ENCODE assay signal across 9 mouse cellular contexts in genomic region chr11:104590148-104590547, GRCm38 (mm10). TPM values are rescaled to one million over a fixed set of nuclear protein-coding genes. Genes with fewer than 3 reads are reported as not detected.
A peak's percentile ranks its signal among the peaks of the same experiment; 100 is the strongest.
DNase-seq lines count a peak whose midpoint lies in the region; ATAC-seq and TF ChIP-seq lines count a peak whose summit lies in the region.
"Had no signal": no experiment of that assay in that cellular context is flagged by ENCODE, and none has a peak within 500 bp of the region (broad histone marks: within the 10 kb centered on the region; RNA-seq: fewer than 3 reads in every experiment).

No protein-coding gene starts in this region.

- peaks cover 13% of the 10 kb centered on the region for H3K9me3 ChIP-seq in embryonic facial prominence, embryonic 10.5 days
- H3K9me3 ChIP-seq in limb, embryonic 11.5 days (ENCODE audit: control insufficient read depth, low read length): no peaks in the 10 kb centered on the region

- no peak overlapping the region for H3K4me2 ChIP-seq in limb, embryonic 11.5 days (ENCODE audit: low read depth, severe bottlenecking)
- no peak overlapping the region for H3K4me2 ChIP-seq in myocyte (ENCODE audit: low read depth)

- H3K9ac ChIP-seq in heart, adult 2 months (ENCODE audit: low read depth, low read length): no peak overlapping the region
- no peak overlapping the region for H3K9ac ChIP-seq in limb, embryonic 11.5 days (ENCODE audit: low read length)

- H3K27ac ChIP-seq in embryonic facial prominence, embryonic 10.5 days (replicated peaks): no peak overlapping the region
- H3K27ac ChIP-seq in heart, adult 2 months: no peak overlapping the region
- H3K27ac ChIP-seq in limb, embryonic 11.5 days (replicated peaks; ENCODE audit: low read depth, low read length): no peak overlapping the region
- H3K27ac ChIP-seq: macrophage had no signal

- no peak overlapping the region for H3K4me3 ChIP-seq in embryonic facial prominence, embryonic 10.5 days
- no peak overlapping the region for H3K4me3 ChIP-seq in heart, adult 2 months
- H3K4me3 ChIP-seq in limb, embryonic 11.5 days (ENCODE audit: low read depth, low read length): no peak overlapping the region
- no peak overlapping the region for H3K4me3 ChIP-seq in myocyte

- intact Hi-C loops in heart, adult 2 months (cut with DNase I): loop anchor here (5.0 kb wide), 2 partner anchors 57 to 177 kb away; no protein-coding TSS in a partner anchor

- no peaks in the 10 kb centered on the region for H3K36me3 ChIP-seq in embryonic facial prominence, embryonic 10.5 days (replicated peaks)
- H3K36me3 ChIP-seq in heart, adult 2 months (ENCODE audit: control insufficient read depth, insufficient read depth, low read length): no peaks in the 10 kb centered on the region
- no peaks in the 10 kb centered on the region for H3K36me3 ChIP-seq in limb, embryonic 11.5 days (ENCODE audit: control insufficient read depth, insufficient read depth, low read length)
- peaks cover 5% of the 10 kb centered on the region for H3K36me3 ChIP-seq in myocyte (ENCODE audit: control insufficient read depth, insufficient read depth)
- no peaks in the 10 kb centered on the region for H3K36me3 ChIP-seq in splenic B cell, adult 2 months (ENCODE audit: control insufficient read depth, insufficient read depth, low read length, poor library complexity, severe bottlenecking)

- peaks cover 12% of the 10 kb centered on the region for H3K4me1 ChIP-seq in embryonic facial prominence, embryonic 10.5 days
- H3K4me1 ChIP-seq in heart, adult 2 months (ENCODE audit: control insufficient read depth, insufficient read depth, low read length): 0 out of 2 replicates have a peak, but pooled peaks cover 1% of the 10 kb centered on the region
- H3K4me1 ChIP-seq in limb, embryonic 11.5 days (ENCODE audit: control insufficient read depth, insufficient read depth, low read length): no peaks in the 10 kb centered on the region

- 0 out of 2 replicates have a peak, but pooled peaks have one; percentile 57 for ATAC-seq in limb, embryonic 11.5 days (ENCODE audit: insufficient number of reproducible peaks, low FRiP score, low TSS enrichment, low read depth)

- TF ChIP-seq CTCF in heart, adult 2 months (IDR thresholded peaks at IDR 0.05): no peak; the same call in 1 of the 2 replicates

- H3ac ChIP-seq in myocyte (ENCODE audit: control insufficient read depth, insufficient read length): no peak overlapping the region

- H3K79me2 ChIP-seq in heart, adult 2 months (replicated peaks; ENCODE audit: control insufficient read depth, insufficient read depth, low read length): no peaks in the 10 kb centered on the region
- H3K79me2 ChIP-seq in myocyte (ENCODE audit: control insufficient read depth, insufficient read depth): no peaks in the 10 kb centered on the region

- H3K27me3 ChIP-seq in embryonic facial prominence, embryonic 10.5 days (replicated peaks; ENCODE audit: low read depth, poor library complexity, severe bottlenecking): no peaks in the 10 kb centered on the region
- no peaks in the 10 kb centered on the region for H3K27me3 ChIP-seq in heart, adult 2 months (ENCODE audit: control insufficient read depth, insufficient read depth, low read length)
- no peaks in the 10 kb centered on the region for H3K27me3 ChIP-seq in limb, embryonic 11.5 days (ENCODE audit: control insufficient read depth, insufficient read depth, low read length)
- H3K27me3 ChIP-seq in myocyte (ENCODE audit: control insufficient read depth, insufficient read depth, insufficient read length): no peaks in the 10 kb centered on the region
- H3K27me3 ChIP-seq in splenic B cell, adult 2 months (ENCODE audit: control insufficient read depth, insufficient read depth, low read length, poor library complexity, severe bottlenecking): no peaks in the 10 kb centered on the region

- peak; percentile 86 for TF ChIP-seq EP300 in heart, adult 2 months (IDR thresholded peaks at IDR 0.05; ENCODE audit: insufficient read depth, low read depth, low read length)

- TF ChIP-seq POLR2A in heart, adult 2 months (IDR thresholded peaks at IDR 0.05; ENCODE audit: insufficient read depth, low read depth, low read length): no peak
- TF ChIP-seq POLR2A in myocyte (IDR thresholded peaks at IDR 0.05; ENCODE audit: insufficient read length, low read depth): no peak

- WGBS in embryonic facial prominence, embryonic 10.5 days: 4% methylated on average over 8 of the region's 8 CpGs
- under 1% methylated on average over 8 of the region's 8 CpGs for WGBS in heart, adult 2 months
- WGBS in limb, embryonic 11.5 days: 1% methylated on average over 8 of the region's 8 CpGs

- DNase-seq in CD4-positive helper T cell, adult 2 months (ENCODE audit: low read depth, low spot score): peak; percentile 84
- peak; percentile 82 for DNase-seq in adrenal gland, postnatal 14 days
- peak; percentile 81 for DNase-seq in embryonic facial prominence, embryonic 10.5 days (ENCODE audit: low spot score)
- DNase-seq in heart, adult 2 months: peak; percentile 67 to 78
- DNase-seq in kidney, adult 8-10 months: peak; percentile 73 to 81
- DNase-seq in limb, embryonic 11.5 days (ENCODE audit: low spot score): peak; percentile 87
- peak; percentile 93 for DNase-seq in splenic B cell, adult 2 months (ENCODE audit: low read depth, low spot score)

TF ChIP-seq in myocyte, 11 proteins besides CTCF, POLR2A, EP300 and RAD21:
- no peak for TF ChIP-seq USF1 (IDR thresholded peaks at IDR 0.05; ENCODE audit: low read depth)
- TF ChIP-seq POLR2AphosphoS2 (IDR thresholded peaks at IDR 0.05; ENCODE audit: insufficient read length, low read depth): peak; percentile 82

RNA-seq across cellular contexts. Expression of gene Itgb3, which starts 17.7 kb away (rescaled TPM):
- 12.5 and 13.8 TPM in 2 replicates for total RNA-seq in adrenal gland, postnatal 14 days (2021)
- 2.9 and 4.2 TPM in 2 replicates for polyA plus RNA-seq in embryonic facial prominence, embryonic 10.5 days (2016; fragmentation: Nextera tagmentation; extraction: Ambion mirVana)
- 1 to 10 TPM; 2.3 to 8.1 TPM for total RNA-seq in heart, adult 2 months (2021)
- polyA plus RNA-seq in heart, adult 2 months (2012; rRNA removed): 2.7 and 3.6 TPM in 2 replicates
- 1.1 and 1.4 TPM in 2 replicates for polyA plus RNA-seq in limb, embryonic 11.5 days (2014; fragmentation: Nextera tagmentation; extraction: Ambion mirVana)
- 25.0 TPM for polyA plus RNA-seq in myocyte (2012; fragmentation: generic; extraction: Trizol)

RNA-seq across cellular contexts. Expression of gene Myl4, which starts 39.7 kb away (rescaled TPM):
- 2.3 and 4.3 TPM in 2 replicates for total RNA-seq in adrenal gland, postnatal 14 days (2021)
- polyA plus RNA-seq in embryonic facial prominence, embryonic 10.5 days (2016; fragmentation: Nextera tagmentation; extraction: Ambion mirVana): 1.1 and 4.1 TPM in 2 replicates
- total RNA-seq in heart, adult 2 months (2021): 100 to 1,000 TPM; 484 to 619 TPM
- polyA plus RNA-seq in heart, adult 2 months (2012; rRNA removed): 1,288 and 1,402 TPM in 2 replicates
- 4.1 and 6.0 TPM in 2 replicates for polyA plus RNA-seq in limb, embryonic 11.5 days (2014; fragmentation: Nextera tagmentation; extraction: Ambion mirVana)
- polyA plus RNA-seq in myocyte (2012; fragmentation: generic; extraction: Trizol): 5,062 TPM
- polyA plus RNA-seq: macrophage had no signal

RNA-seq across cellular contexts. Expression of gene Cdc27, which starts 39.7 kb away (rescaled TPM):
- total RNA-seq in adrenal gland, postnatal 14 days (2021): 59.1 and 61.0 TPM in 2 replicates
- 58.4 and 60.8 TPM in 2 replicates for polyA plus RNA-seq in embryonic facial prominence, embryonic 10.5 days (2016; fragmentation: Nextera tagmentation; extraction: Ambion mirVana)
- 10 to 100 TPM; 23.2 to 24.6 TPM for total RNA-seq in heart, adult 2 months (2021)
- polyA plus RNA-seq in heart, adult 2 months (2012; rRNA removed): 4.6 and 10.7 TPM in 2 replicates
- 57.6 and 64.2 TPM in 2 replicates for polyA plus RNA-seq in limb, embryonic 11.5 days (2014; fragmentation: Nextera tagmentation; extraction: Ambion mirVana)
- polyA plus RNA-seq in myocyte (2012; fragmentation: generic; extraction: Trizol): 9.2 TPM

Comparison
In these comparisons a context has a peak if more than half of its experiments do, and no peak if none do; other contexts are left out.
1. RNA of gene Myl4, which starts 39.7 kb away (polyA plus RNA-seq): 5,062 TPM in myocyte (single experiment) and 1,288 to 1,402 TPM in heart, adult 2 months; 4.1 to 6.0 TPM in limb, embryonic 11.5 days and 1.1 to 4.1 TPM in embryonic facial prominence, embryonic 10.5 days; every median in the first group is over 100 times any median in the second.
2. Peak in every context shown above with its lines, with median percentiles within 50 percentile points of each other: DNase-seq.